Comparison of ENCODE assay signal across 24 mouse cellular contexts in genomic region chr13:102873412-102874016, GRCm38 (mm10).
A peak's percentile ranks its signal among the peaks of the same experiment; 100 is the strongest.
DNase-seq lines count a peak whose midpoint lies in the region; ATAC-seq and TF ChIP-seq lines count a peak whose summit lies in the region.
"Had no signal": no experiment of that assay in that cellular context is flagged by ENCODE, and none has a peak within 500 bp of the region (broad histone marks: within the 10 kb centered on the region; RNA-seq: fewer than 3 reads in every experiment).

No protein-coding gene starts in this region.

- H3ac ChIP-seq in myocyte (ENCODE audit: control insufficient read depth, insufficient read length): no peak overlapping the region

- TF ChIP-seq POLR2A in heart, adult 2 months (IDR thresholded peaks at IDR 0.05; ENCODE audit: insufficient read depth, low read depth, low read length): no peak
- no peak for TF ChIP-seq POLR2A in myocyte (IDR thresholded peaks at IDR 0.05; ENCODE audit: insufficient read length, low read depth)

- TF ChIP-seq EP300 in heart, adult 2 months (IDR thresholded peaks at IDR 0.05; ENCODE audit: insufficient read depth, low read depth, low read length): no peak
- no peak for TF ChIP-seq EP300 in heart, postnatal 0 days (IDR thresholded peaks at IDR 0.05; ENCODE audit: low read depth)
- no peak for TF ChIP-seq EP300 in lung, postnatal 0 days (IDR thresholded peaks at IDR 0.05)

- no peak overlapping the region for H3K9ac ChIP-seq in heart, adult 2 months (ENCODE audit: low read depth, low read length)
- no peak overlapping the region for H3K9ac ChIP-seq in heart, postnatal 0 days (replicated peaks; ENCODE audit: low read depth, low read length)
- no peak overlapping the region for H3K9ac ChIP-seq in lung, postnatal 0 days (replicated peaks; ENCODE audit: low read depth)
- H3K9ac ChIP-seq: forebrain, embryonic 13.5 days; hindbrain, embryonic 14.5 days; limb, embryonic 15.5 days; liver, embryonic 15.5 days; lung, embryonic 15.5 days; midbrain, embryonic 15.5 days; neural tube, embryonic 13.5 days had no signal

- H3K4me3 ChIP-seq in heart, adult 2 months: no peak overlapping the region
- no peak overlapping the region for H3K4me3 ChIP-seq in heart, postnatal 0 days (ENCODE audit: low read depth, low read length)
- no peak overlapping the region for H3K4me3 ChIP-seq in lung, postnatal 0 days (ENCODE audit: low read depth, low read length)
- no peak overlapping the region for H3K4me3 ChIP-seq in myocyte
- H3K4me3 ChIP-seq: erythroblast, embryonic 14.5 days; forebrain, embryonic 13.5 days; limb, embryonic 15.5 days; liver, embryonic 15.5 days; lung, embryonic 15.5 days; midbrain, embryonic 15.5 days; neural tube, embryonic 13.5 days had no signal

- peaks cover 32% of the 10 kb centered on the region for H3K4me1 ChIP-seq in heart, adult 2 months (ENCODE audit: control insufficient read depth, insufficient read depth, low read length)
- H3K4me1 ChIP-seq in heart, postnatal 0 days (ENCODE audit: control insufficient read depth, insufficient read depth): peaks cover 47% of the 10 kb centered on the region
- H3K4me1 ChIP-seq in lung, postnatal 0 days (ENCODE audit: insufficient read depth, low read depth, low read length): peaks cover 24% of the 10 kb centered on the region

- DNase-seq in heart, adult 2 months: no peak
- no peak for DNase-seq in heart, postnatal 14 days
- no peak for DNase-seq in heart, postnatal 0 days (ENCODE audit: low spot score)
- no peak for DNase-seq in heart, adult 9 months (ENCODE audit: low spot score in 2 of 2)
- no peak for DNase-seq in lung, postnatal 0 days (ENCODE audit: low spot score)
- no peak for DNase-seq in lung, postnatal 14 days
- DNase-seq in cerebellum, adult 11-12 months: no peak
- DNase-seq: adrenal gland, postnatal 25 days; cerebellum, adult 9-11 months; gastrocnemius, postnatal 10 days; kidney, postnatal 36 days; layer of hippocampus, adult 9-11 months; thymus, postnatal 14 days had no signal

- peaks cover 4% of the 10 kb centered on the region for H3K79me2 ChIP-seq in heart, adult 2 months (replicated peaks; ENCODE audit: control insufficient read depth, insufficient read depth, low read length)
- peaks cover 95% of the 10 kb centered on the region for H3K79me2 ChIP-seq in myocyte (ENCODE audit: control insufficient read depth, insufficient read depth)

- no peak for TF ChIP-seq CTCF in heart, adult 2 months (IDR thresholded peaks at IDR 0.05)
- no peak for TF ChIP-seq CTCF in heart, postnatal 0 days (IDR thresholded peaks at IDR 0.05; ENCODE audit: low read depth)
- TF ChIP-seq CTCF in lung, postnatal 0 days (IDR thresholded peaks at IDR 0.05): no peak

- intact Hi-C loops in heart, adult 2 months (cut with DNase I): loop anchor here (5.0 kb wide), 1 partner anchor 34 kb away; no protein-coding TSS in a partner anchor
- intact Hi-C loops in heart, postnatal 14 days (cut with DNase I): loop anchor here (2.0 kb wide), 1 partner anchor 31 kb away; no protein-coding TSS in a partner anchor

- peaks cover 41% of the 10 kb centered on the region for H3K36me3 ChIP-seq in heart, adult 2 months (ENCODE audit: control insufficient read depth, insufficient read depth, low read length)
- H3K36me3 ChIP-seq in heart, postnatal 0 days (replicated peaks; ENCODE audit: control insufficient read depth, insufficient read depth, low read length): 0 out of 2 replicates have a peak, but pooled peaks cover 1% of the 10 kb centered on the region
- no peaks in the 10 kb centered on the region for H3K36me3 ChIP-seq in lung, postnatal 0 days (ENCODE audit: insufficient read depth, low read length)
- peaks cover 4% of the 10 kb centered on the region for H3K36me3 ChIP-seq in myocyte (ENCODE audit: control insufficient read depth, insufficient read depth)
- H3K36me3 ChIP-seq: limb, embryonic 15.5 days; liver, embryonic 15.5 days; lung, embryonic 15.5 days; midbrain, embryonic 15.5 days; neural tube, embryonic 13.5 days had no signal

- peak overlapping the region; percentile 78; the same call in 1 of the 2 replicates for H3K27ac ChIP-seq in heart, adult 2 months
- H3K27ac ChIP-seq in heart, postnatal 0 days (ENCODE audit: low read depth): 0 out of 2 replicates have a peak overlapping the region, but pooled peaks have one; percentile 36
- H3K27ac ChIP-seq in lung, postnatal 0 days (ENCODE audit: low read length): peak overlapping the region; percentile 20; the same call in 1 of the 2 replicates
- H3K27ac ChIP-seq: forebrain, embryonic 13.5 days; hindbrain, embryonic 14.5 days; limb, embryonic 15.5 days; liver, embryonic 15.5 days; lung, embryonic 15.5 days; macrophage; midbrain, embryonic 15.5 days; neural tube, embryonic 13.5 days had no signal

- WGBS in heart, adult 2 months: 90% methylated on average over 5 of the region's 5 CpGs
- 84% methylated on average over 5 of the region's 5 CpGs for WGBS in heart, postnatal 0 days
- 94% methylated on average over 5 of the region's 5 CpGs for WGBS in lung, postnatal 0 days

- no peak overlapping the region for H3K4me2 ChIP-seq in heart, postnatal 0 days (ENCODE audit: low read depth, low read length)
- H3K4me2 ChIP-seq in lung, postnatal 0 days (replicated peaks; ENCODE audit: low read depth, low read length): no peak overlapping the region
- H3K4me2 ChIP-seq in myocyte (ENCODE audit: low read depth): peak overlapping the region; percentile 55
- H3K4me2 ChIP-seq: forebrain, embryonic 13.5 days; hindbrain, embryonic 14.5 days; limb, embryonic 15.5 days; liver, embryonic 15.5 days; lung, embryonic 15.5 days; midbrain, embryonic 15.5 days; neural tube, embryonic 13.5 days had no signal

- no peak for ATAC-seq in heart, postnatal 0 days (ENCODE audit: insufficient read depth, low read depth)
- ATAC-seq in lung, postnatal 0 days: no peak
- ATAC-seq: forebrain, embryonic 13.5 days; intestine, embryonic 16.5 days; midbrain, embryonic 15.5 days had no signal

- H3K27me3 ChIP-seq in heart, adult 2 months (ENCODE audit: control insufficient read depth, insufficient read depth, low read length): no peaks in the 10 kb centered on the region
- H3K27me3 ChIP-seq in heart, postnatal 0 days (ENCODE audit: control insufficient read depth, insufficient read depth, low read length): no peaks in the 10 kb centered on the region
- H3K27me3 ChIP-seq in lung, postnatal 0 days (replicated peaks; ENCODE audit: insufficient read depth, low read length): no peaks in the 10 kb centered on the region
- no peaks in the 10 kb centered on the region for H3K27me3 ChIP-seq in myocyte (ENCODE audit: control insufficient read depth, insufficient read depth, insufficient read length)
- H3K27me3 ChIP-seq: forebrain, embryonic 13.5 days; limb, embryonic 15.5 days; liver, embryonic 15.5 days; lung, embryonic 15.5 days; midbrain, embryonic 15.5 days; neural tube, embryonic 13.5 days had no signal

- H3K9me3 ChIP-seq in heart, postnatal 0 days (replicated peaks; ENCODE audit: control insufficient read depth, low read length): 0 out of 2 replicates have a peak, but pooled peaks cover 3% of the 10 kb centered on the region
- no peaks in the 10 kb centered on the region for H3K9me3 ChIP-seq in lung, postnatal 0 days (ENCODE audit: low read length)
- H3K9me3 ChIP-seq: limb, embryonic 15.5 days; liver, embryonic 15.5 days; lung, embryonic 15.5 days; midbrain, embryonic 15.5 days had no signal

TF ChIP-seq in myocyte, 11 proteins besides CTCF, POLR2A, EP300 and RAD21:
- TF ChIP-seq CEBPB (IDR thresholded peaks at IDR 0.05; ENCODE audit: insufficient read depth, poor library complexity, severe bottlenecking) (no peak), POLR2AphosphoS2 (IDR thresholded peaks at IDR 0.05; ENCODE audit: insufficient read length, low read depth) (no peak), MYOG (IDR thresholded peaks at IDR 0.05; ENCODE audit: control insufficient read depth in 1 of 3, insufficient read depth in 1 of 3, insufficient read length in 2 of 3, low read depth in 2 of 3) (peak in 1 of 3 experiments; percentile 8)
TF ChIP-seq in myocyte: peak in this region for 1.

Comparison
In these comparisons a context has a peak if more than half of its experiments do, and no peak if none do; other contexts are left out.
1. H3K27ac ChIP-seq: peak in every context shown above with its lines; median percentile 78 in heart, adult 2 months; 36 in heart, postnatal 0 days; 20 in lung, postnatal 0 days.